ENCODE assay signal across 19 mouse cellular contexts in the genomic region with DNA sequence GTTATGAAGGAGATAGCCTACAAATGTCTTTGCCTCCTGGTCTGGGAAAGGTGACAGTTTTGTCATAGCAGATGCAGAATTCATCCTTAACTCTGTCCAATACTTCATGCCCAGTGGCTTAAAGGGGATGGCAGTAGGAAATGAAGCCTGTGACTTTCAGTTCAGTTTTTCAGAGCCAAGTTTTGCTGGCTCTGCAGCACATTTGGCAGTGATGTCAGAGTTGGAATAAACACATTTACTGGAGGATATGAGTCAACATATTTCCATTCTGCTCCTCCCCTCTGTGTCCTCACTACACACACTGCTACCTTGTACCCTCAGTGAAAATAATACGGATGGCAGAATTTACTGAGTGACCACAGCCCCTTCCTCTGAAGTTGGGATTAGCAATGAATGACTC. TPM values are rescaled to one million over a fixed set of nuclear protein-coding genes. Genes with fewer than 3 reads are reported as not detected.
DNase-seq lines count a peak whose midpoint lies in the region; ATAC-seq lines count a peak whose summit lies in the region.
"Had no signal": no experiment of that assay in that cellular context is flagged by ENCODE, and none has a peak within 500 bp of the region (broad histone marks: within the 10 kb centered on the region; RNA-seq: fewer than 3 reads in every experiment).

No protein-coding gene starts in this region.

- 53% methylated on average over 1 of the region's 1 CpGs for WGBS in intestine, embryonic 15.5 days

- H3K4me2 ChIP-seq in intestine, embryonic 15.5 days (replicated peaks): no peak overlapping the region
- H3K4me2 ChIP-seq: heart, embryonic 13.5 days; limb, embryonic 15.5 days had no signal

- ATAC-seq in intestine, embryonic 15.5 days: no peak
- ATAC-seq: CD4-positive, CD25-positive, alpha-beta regulatory T cell, adult 4 months; intestine, embryonic 16.5 days; liver, postnatal 0 days had no signal

- H3K4me3 ChIP-seq in intestine, embryonic 15.5 days (replicated peaks): no peak overlapping the region
- H3K4me3 ChIP-seq: heart, embryonic 13.5 days; limb, embryonic 15.5 days; megakaryocyte, embryonic 14.5 days had no signal

- H3K9me3 ChIP-seq in intestine, embryonic 15.5 days: no peaks in the 10 kb centered on the region
- H3K9me3 ChIP-seq: heart, embryonic 13.5 days; limb, embryonic 15.5 days; megakaryocyte, embryonic 14.5 days had no signal

- no peaks in the 10 kb centered on the region for H3K27me3 ChIP-seq in intestine, embryonic 15.5 days (replicated peaks)
- H3K27me3 ChIP-seq: heart, embryonic 13.5 days; limb, embryonic 15.5 days; megakaryocyte, embryonic 14.5 days had no signal

- H3K27ac ChIP-seq in intestine, embryonic 15.5 days: no peak overlapping the region
- H3K27ac ChIP-seq: heart, embryonic 13.5 days; kidney, postnatal 0 days; limb, embryonic 15.5 days had no signal

- peak; percentile 8 for DNase-seq in gastrocnemius, adult 18-20 months (ENCODE audit: low spot score)
- DNase-seq in gastrocnemius, adult 8-10 months (ENCODE audit: low spot score in 2 of 2): no peak
- peak; percentile 6 for DNase-seq in lung, postnatal 36 days
- no peak for DNase-seq in lung, adult 18-20 months
- peak; percentile 67 to 84 for DNase-seq in cerebellum, adult 18-20 months
- peak; percentile 4 for DNase-seq in fibroblast of lung, adult 2 months (ENCODE audit: low read depth)
- DNase-seq in urinary bladder, postnatal 36 days (ENCODE audit: low spot score in 2 of 2): no peak
- DNase-seq: liver, postnatal 0 days had no signal

- no peaks in the 10 kb centered on the region for H3K4me1 ChIP-seq in intestine, embryonic 15.5 days (replicated peaks)
- H3K4me1 ChIP-seq: heart, embryonic 13.5 days; limb, embryonic 15.5 days had no signal

- no peak overlapping the region for H3K9ac ChIP-seq in intestine, embryonic 15.5 days
- H3K9ac ChIP-seq: heart, embryonic 13.5 days; limb, embryonic 15.5 days; liver, postnatal 0 days had no signal

- H3K36me3 ChIP-seq in intestine, embryonic 15.5 days: no peaks in the 10 kb centered on the region
- H3K36me3 ChIP-seq: heart, embryonic 13.5 days; limb, embryonic 15.5 days had no signal

RNA-seq across cellular contexts. Expression of gene Car10, which starts 11.6 kb away (rescaled TPM):
- not detected for total RNA-seq in gastrocnemius, adult 18-20 months (2021)
- total RNA-seq in gastrocnemius, adult 8-10 months (2022): not detected
- 0.14 and 0.16 TPM in 2 replicates for polyA plus RNA-seq in intestine, embryonic 15.5 days (2015; fragmentation: Nextera tagmentation; extraction: Ambion mirVana)
- total RNA-seq: hematopoietic stem cell, adult 5-6 weeks; MEL had no signal
- polyA plus RNA-seq: CD4-positive, CD25-positive, alpha-beta regulatory T cell, adult 4 months; kidney, postnatal 0 days; liver, postnatal 0 days; small intestine, adult 2 months; thymus, postnatal 0 days had no signal

Comparison
In these comparisons a context has a peak if more than half of its experiments do, and no peak if none do; other contexts are left out.
1. DNase-seq: peak in gastrocnemius, adult 18-20 months (single experiment), lung, postnatal 36 days (single experiment), cerebellum, adult 18-20 months (2 of 2) and fibroblast of lung, adult 2 months (single experiment); none in gastrocnemius, adult 8-10 months (0 of 2), lung, adult 18-20 months (0 of 2) and urinary bladder, postnatal 36 days (0 of 2).